Mouse (Mus musculus) kidney, postnatal 14 days (tissue): ENCODE results near the gene Fuk.
"Not testable (repeated sequence)": the region's sequence is repeated elsewhere in the genome, so short reads cannot be mapped to it uniquely, and the experiment has no call there.

Experiments
- DNase-seq: peaks from one replicate; pipeline ENCODE4 v3.0.0; 2022; ENCODE audit warnings: mixed read lengths

Fuk gene

DNA sequence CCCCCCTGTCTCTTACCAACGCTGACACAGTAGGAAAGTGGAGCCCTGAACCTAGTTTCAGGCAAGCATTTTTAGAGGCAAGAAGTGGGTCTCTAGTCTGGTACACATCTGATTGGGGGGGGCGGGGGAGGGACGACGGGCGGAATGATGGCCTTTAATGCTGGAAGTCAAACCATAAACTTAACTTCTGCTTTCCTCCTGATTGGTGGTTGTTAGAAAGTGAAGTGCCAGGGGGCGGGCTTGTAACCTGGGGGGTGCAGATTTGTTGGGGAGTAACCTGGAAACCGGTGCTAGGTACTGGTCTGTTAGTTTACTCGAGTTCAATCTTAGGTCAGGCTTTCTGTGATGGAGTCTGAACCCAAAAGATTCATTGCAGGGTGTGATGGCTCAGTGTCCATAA lies 16.2 kb upstream of the Fuk start:
- DNase-seq, result no peak

DNA sequence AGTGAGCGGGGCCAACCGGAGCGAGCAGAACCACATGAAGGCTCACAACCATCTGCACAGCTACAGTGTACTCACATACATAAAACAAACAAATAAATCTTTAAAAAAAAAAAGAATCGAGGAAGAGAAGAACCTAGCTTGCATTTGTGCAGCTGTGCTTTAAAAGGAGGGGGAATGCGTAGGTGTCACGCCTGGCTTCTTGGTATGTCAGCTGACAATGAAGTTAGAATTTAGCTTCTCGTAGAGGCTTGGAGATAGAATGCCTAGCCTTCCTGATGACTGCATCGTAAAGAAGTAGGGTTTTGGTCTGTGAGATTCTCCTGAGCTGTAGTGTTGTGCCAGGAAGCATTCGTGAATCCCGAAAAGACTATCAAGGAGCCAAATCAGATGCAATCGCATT lies 15.7 kb upstream of the Fuk start:
- peak; percentile 28 for DNase-seq

DNA sequence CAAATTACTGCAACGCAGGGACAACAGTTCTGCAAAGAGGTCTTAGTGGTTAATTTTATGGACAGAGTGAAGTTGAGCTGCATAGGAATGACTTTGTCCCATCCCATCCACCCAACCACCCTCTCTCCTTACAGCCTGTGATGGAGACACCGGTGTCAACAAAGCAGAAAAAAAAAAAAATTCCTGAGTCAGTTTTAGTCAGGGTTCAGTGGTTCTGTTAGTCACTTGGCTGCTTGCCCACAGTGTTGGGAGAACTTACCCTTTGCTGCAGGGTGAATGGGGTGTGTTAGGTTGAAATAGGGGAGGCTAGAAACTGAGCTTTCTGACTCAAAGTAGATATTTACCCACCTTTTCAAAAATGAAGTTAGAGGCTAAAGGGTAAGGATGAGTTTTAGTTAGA lies 15.1 kb upstream of the Fuk start:
- peak; percentile 92 for DNase-seq

DNA sequence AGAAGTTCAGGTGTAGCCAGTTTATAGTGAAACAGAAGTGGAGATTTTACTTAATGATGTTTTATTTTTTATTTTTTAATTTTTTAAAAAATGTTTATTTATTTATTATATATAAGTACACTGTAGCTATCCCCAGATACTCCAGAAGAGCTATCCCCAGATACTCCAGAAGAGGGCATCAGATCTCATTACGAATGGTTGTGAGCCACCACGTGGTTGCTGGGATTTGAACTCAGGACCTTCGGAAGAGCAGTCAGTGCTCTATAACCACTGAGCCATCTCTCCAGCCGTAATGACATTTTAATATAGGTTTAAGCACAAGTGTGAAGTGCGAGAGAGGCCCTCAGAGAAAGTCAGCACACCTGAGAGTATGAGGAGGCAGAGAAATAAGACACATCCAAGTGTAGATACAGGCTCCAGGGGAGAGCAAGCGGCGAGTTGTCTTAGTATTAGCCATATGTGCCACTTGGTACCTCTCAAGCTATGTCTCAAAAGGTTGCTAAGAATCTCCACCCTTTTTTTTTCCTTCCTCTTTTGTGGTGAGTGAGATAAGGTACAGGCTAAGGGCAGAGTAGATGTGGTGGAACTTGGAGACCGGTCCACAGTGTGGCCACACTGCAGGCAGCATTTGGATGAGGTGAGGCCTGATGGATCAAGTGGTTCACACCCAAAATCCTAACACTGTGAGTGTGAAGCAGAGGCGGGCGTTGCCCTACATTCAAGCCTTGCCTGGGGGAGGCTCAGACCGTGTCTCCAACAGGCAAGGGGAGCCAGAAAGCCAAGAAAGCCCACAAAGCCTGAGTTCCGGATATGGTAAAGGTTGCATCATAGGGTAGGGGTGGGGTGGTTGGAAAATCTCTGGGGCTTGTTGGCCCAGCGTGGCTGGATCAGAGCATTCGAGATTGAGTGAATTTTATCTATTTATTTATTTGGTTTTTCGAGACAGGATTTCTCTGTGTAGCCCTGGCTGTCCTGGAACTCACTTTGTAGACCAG lies 9.6 kb upstream of the Fuk start:
- no peak for DNase-seq

DNA sequence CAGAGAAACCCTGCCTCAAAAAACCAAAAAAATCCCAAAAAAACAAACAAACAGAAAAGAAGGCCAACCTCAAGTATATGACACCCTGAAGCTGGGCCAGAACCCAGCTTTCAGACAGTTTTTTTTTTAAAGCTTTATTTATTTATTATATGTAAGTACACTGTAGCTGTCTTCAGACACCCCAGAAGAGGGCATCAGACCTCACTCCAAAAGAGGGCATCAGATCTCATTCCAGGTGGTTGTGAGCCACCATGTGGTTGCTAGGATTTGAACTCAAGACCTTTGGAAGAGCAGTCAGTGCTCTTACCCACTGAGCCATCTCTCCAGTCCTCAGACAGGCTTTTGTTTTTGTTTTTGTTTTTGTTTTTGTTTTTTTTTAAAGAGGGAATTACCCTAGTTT lies 7.6 kb upstream of the Fuk start:
- DNase-seq, result not testable (repeated sequence)

DNA sequence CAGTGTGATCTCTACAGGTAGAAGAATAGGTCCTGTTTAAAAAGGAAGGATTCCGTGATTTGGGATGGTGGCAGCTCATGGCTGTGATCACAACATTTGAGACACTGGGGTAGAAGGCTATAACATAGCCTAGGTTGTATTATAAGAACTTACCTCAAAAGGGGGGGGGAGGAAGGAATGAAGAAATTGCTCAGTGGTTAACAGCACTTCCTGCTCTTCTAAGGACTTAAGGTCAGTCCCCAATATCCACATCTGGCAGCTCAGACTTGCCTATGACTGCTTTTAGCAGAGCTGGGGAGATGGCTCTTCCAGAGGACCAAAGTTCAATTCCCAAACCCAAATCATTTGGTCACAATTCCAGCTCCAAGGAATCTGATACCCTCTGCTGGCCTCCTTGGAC lies 4.4 kb upstream of the Fuk start:
- DNase-seq, result no peak

DNA sequence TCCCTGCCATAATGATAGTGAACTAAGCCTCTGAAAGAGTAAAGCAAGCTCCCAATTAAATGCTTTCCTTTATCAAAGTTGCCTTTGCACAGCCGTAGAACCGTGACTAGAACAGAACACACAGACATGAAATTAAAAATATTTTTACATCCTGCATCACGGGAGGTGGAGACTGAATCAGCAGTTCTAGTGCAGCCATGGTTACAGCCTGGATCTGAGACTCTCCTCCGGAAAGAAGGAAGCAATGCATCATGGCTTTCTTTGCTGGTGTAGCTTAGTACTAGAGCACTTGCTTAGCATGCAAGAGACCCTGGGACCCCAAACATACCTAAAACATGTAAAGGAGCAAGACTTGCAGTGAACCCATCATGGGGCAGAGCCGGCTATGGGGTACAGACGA lies 3.1 kb upstream of the Fuk start:
- DNase-seq, result no peak

DNA sequence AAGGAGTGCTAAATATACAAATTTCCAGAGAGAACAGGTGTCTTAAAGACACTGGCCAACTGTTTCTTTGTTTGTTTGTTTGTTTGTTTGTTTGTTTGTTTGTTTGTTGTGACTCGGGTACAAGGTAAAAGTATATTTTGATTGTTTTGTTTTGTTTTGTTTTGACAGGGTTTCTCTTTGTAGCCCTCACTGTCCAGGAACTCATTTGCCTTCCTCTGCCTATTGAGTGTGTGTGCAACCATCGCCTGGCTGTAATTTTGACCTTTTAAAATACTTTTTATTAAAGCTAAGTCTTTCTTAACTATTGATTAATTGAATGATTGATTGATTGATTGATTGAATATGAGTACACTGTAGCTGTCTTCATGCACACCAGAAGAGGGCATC lies 284 bp upstream of the Fuk start:
- no peak for DNase-seq

DNA sequence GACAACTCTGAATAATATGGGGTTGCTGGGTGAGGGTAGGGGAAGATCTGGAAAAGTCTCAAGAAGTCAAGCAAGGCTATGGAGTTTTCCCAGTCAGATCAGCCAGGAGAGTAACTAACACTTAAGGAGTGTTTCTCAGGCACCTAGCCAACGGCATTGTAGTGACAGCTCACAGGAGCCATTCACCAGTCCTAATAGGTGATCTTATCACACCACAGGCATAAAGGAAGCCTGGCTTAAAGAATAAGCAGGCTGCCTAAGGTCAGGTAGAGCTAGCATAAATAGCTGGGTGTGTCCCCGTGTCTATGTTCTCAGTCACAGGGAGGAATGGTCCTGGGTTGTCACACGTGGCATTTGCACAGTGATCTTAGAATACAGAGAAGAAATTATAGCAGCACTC lies 1.2 kb downstream of the Fuk start:
- no peak for DNase-seq

DNA sequence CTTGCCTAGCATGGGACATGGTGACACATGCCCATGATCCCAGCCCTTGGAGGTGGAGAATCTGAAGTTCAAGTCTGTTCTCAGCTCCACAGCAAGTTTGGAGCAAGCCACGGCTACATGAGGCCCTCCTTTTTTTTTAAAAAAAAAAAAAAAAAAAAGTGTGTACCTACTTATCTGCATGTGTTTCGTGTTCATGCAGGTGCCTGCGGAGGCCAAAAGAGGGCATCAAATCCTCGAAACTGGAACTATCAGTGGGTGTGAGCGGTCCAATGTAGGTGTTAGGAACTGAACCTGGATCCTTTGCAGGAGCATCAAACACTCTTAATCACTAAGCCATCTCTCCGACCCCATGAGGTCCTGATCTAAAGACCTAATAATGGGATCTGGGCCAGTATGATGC lies 4.8 kb downstream of the Fuk start:
- DNase-seq, result no peak

DNA sequence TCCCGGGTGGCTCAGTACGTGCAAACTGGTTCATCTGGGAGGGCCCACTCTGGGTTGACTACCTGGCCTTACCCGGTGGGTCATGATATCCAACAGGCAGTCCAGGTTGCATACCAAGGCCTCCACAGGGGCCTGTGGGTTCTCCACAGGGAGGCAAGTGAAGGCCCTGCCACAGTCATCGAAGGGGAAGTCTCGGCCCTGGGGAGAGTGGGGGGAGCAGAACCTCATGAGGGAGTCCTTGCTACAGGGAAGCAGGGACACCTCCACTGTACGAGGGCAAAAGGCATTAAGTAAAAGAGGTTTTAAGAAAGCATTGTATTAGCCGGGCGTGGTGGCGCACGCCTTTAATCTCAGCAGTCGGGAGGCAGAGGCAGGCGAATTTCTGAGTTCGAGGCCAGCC lies 6.5 kb downstream of the Fuk start:
- DNase-seq, result no peak

DNA sequence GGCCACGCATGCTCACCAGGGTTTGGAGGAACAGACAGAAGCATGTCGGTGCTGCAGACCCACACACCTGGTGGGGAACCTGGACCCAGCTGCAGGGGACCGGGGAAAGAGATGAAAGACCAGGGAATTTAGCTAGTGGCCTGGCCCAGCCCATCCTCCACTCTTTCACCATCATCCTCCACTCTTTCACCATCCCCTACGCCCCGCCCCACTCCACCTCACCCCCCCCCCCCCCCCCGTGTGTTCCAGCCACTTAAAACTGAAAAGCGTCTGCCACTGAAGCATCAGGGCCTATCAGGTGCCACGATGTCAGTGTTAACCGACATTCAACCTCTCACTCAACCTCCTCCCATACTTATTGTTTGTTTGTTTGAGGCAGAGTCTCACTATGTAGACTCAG lies 7.0 kb downstream of the Fuk start:
- DNase-seq, result no peak

DNA sequence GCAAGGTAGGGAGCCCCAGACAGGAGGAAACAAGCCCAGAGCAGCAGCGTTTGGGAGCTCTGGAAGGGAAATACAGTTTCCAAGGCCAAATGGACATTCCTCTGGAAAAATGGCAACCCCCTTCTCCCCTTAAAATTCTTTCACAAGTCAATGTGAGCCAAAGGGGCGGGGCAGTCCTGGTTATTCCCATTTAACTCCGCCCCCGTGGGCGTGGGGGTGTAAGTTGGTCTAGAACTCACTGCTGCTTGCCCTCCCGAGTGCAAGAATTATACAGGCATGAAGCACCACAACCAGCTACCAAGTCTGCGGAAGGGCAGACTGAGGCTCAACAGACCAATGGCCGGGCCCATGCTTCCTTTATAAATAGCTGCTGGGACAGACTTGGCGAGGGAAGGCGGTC lies 7.4 kb downstream of the Fuk start:
- no peak for DNase-seq

DNA sequence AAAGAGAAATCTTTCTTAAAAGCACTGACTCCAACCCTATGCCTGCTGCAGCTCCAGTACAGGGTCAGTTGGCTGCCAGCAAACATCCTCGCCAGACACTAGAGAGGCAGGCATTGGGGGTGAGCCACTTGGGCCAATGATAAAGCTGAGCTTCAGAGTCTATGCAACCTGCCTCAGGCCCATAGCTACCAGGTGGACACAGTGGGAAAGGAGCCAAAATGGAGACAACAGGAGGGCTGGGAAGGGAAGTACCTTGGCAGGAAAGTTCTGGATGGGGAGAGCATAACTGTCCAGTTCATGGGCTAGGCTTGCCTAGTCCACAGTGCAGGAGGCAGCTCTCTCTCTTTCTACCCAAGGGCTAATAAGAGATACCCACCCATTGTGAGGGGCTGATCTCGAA lies 9.4 kb downstream of the Fuk start:
- no peak for DNase-seq

DNA sequence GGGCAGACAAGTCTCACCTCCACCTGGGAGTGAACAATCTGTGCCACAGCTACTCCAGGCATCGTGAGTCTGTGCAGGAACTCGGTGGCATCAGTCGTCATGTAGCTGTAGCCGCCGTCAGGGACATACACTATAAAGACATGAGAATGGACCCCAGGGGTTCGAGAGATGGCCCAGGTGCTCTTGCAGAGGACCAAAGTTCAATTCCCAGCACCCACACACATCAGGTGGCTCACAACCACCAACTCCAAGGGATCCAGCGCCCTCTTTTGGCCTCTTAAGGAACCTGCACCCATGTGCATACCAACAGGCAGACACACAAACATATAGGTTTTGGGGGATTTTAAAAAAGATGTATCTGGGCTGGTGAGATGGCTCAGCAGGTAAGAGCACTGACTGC lies 10.2 kb downstream of the Fuk start:
- no peak for DNase-seq

DNA sequence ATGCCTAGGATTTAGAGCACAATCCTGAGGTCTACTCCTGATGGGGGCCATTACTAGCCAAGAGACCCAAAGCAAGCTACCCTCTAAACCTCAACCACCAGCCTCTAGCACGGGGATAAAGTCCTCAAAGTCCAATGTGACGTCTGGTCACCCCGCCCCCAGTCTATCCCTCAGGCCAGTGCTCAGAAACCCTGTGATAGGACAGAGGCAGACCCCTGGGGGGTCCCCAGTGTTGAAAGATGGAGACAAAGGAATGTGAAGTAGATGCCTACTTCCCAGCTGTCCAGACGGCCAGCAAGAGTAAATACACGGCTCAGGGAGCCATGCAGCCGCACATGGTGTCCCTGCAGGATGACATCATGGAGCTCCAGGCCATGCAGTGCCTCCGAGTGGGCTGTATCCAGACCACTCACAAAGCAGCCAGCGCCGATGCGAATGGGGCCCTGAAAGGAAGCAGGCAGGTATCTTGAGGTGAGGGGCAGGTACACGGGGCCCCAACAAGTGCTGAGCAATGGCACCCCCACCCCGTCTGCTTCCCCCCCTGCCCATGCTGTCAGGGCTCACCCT lies 12.3 kb downstream of the Fuk start:
- no peak for DNase-seq

DNA sequence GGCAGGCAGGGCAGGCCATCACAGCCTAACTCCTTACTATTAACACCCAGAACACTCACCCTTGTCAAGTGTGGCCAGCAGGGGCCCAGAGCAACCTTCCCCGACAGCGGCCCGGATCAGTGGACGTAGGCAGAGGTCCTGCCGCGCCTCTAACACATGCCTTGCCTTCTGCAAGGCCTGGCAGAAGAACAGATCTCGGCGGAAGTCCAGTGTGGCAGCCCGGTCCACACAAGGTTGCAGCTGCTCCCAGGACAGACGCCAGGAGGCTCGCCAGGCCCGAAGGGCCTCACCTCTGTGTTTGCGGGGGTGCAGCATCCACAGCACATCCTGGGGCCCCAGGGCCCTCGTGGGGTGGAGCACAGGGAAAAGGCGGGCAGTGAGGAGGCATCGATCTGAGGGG lies 13.4 kb downstream of the Fuk start:
- DNase-seq, result no peak

DNA sequence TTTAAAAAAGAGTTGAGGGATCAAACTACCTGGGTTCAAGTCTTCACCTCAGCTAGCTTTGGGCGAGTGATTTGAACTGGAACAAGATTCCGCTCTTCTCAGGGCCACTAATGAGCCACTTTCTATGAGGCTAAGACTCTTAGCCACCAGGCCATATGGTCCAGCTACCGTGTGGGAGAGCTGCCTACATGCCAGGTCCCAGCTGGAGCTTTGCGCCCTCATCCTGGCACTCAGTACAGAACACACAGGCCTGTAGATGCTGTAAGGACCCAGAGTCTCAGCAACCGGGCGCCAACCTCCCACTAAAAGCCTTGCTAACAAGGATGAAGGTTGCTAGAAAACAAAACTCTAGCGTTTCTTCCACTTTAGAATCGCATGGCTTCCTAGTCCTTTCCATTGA lies 13.8 kb downstream of the Fuk start:
- DNase-seq, result no peak

DNA sequence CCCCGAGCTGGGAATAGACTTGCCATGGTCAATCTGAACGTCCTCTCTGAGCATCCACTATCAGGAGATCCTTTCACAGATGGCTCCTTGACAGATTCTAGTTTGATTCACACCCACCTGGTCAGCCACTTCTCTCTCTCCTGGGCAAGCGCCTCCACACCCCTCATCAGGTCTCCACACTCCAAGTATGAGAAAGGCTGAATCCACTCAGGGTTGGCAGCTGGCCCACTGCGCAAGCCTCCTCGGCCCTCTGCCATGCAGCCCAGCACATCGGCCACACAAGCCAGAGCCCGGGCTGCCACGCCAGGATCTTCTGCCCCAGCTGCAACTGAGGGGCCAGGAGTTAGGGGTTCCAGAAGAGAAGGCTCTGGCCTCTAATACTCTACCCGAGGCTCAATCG lies 14.7 kb downstream of the Fuk start:
- no peak for DNase-seq

DNA sequence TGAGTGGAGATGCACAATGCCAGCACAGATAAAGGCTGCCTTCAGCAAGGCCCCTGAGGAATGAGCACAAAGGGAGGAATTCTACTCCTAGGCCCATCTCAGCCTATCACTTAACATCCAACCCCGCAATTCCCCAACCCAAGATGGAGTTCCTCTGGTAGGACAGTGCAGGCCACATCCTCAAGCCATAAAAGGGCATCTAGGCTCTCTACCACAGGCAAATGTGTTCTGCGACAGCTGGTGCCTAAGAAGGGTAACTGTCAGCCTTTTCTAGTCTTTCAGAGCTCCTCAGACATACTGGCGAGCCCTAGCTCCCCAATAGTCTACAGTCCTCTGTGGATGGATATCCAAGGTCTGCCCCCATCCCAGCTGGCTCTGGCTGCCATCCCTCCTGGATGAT lies 15.7 kb downstream of the Fuk start:
- no peak for DNase-seq

DNA sequence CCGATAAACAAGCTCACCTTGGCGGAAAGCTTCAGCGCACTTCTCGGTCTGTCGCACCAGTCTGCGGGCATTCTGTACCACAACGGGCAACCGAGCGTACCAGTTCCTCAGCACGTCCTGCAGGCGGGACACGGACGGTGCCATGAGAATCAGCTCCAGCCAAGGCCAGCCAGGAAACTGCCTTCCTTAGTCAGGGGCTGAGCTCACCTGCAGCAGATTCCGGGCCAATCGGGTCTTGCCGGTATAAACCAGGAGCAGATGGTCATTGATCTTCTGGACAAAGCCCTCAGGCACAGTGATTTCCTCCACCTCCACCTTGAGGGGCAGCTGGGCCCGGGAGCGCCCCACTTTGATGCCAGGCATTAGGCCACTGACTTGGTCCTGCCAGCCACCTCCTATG lies 18.5 kb downstream of the Fuk start:
- peak; percentile 18 for DNase-seq

DNA sequence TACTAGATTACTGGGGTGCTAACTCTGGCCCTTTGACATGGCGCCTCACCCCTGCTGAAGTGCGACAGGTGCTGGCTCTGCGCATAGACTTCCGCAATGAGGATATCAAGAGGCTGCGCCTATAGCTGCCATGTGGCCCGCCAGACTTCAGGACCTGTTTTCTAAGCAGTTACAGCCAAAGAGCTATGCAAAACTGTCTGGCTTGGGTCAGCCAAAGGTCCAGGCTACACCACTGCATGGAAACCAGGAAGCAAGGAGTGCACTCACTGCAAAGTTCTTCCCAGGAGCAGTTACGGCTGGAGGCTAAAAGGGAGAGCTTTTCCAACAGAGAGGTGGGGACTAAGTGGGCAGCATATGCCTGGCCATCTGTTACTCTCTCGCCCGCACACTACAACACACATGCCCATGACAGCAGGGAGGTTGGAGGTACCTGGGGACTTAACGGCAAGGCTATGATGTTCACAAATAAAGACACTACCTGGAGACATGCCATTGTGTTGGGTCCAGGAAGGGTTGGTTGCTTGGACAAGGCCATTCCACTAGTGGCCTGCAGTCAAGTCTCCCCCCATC lies 20.5 kb downstream of the Fuk start:
- DNase-seq, result no peak

DNA sequence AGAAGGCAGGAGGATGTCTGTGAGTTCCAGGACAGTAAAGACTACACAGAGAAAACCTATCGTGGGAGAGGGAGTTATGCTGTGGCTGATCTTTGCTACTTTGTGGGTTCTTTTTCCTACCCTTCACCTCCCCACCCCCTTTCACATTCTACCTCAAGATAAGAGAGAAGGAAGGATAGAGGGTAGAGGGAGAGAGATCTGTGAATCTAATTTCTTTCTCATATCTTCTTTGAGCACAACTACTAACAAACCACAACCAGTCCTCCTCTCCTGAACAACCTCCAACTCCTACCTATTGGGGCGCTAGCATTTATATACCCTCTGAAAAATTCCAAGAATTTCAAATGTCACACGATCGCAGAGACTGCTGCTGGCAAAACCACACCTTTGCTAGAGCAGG lies 24.4 kb downstream of the Fuk start:
- DNase-seq, result no peak

DNA sequence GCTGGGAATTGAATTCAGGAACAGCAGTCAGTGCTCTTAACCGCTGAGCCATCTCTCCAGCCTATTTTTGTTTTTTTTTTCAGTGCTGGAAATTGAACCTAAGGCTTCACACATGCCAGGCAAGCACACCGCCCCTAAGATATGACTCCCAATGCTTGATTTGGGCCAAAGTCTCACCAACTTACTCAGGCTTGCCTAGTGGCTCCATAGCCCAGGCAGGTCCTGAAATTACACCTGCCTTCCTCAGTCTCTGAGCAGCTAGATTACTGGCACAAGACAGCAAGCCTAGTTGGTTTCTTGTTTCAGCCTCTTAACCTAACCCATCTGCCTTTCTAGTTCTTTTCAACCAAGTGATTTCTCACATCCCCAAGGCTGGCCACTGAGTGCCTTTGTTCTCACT lies 31.8 kb downstream of the Fuk start:
- DNase-seq, result no peak
